Mouse (Mus musculus) kidney, embryonic 14.5 days (tissue): ENCODE data around the gene Zbtb43. TPM values are rescaled to one million over a fixed set of nuclear protein-coding genes. Genes with fewer than 3 reads are reported as not detected.

Experiments used
- ATAC-seq: fragments of 200-750 bp; cut with Nextera tagmentation; 2 replicates; pipeline ENCODE4 v1.8.0; 2017; ENCODE audit warnings: moderate number of reproducible peaks, mild to moderate bottlenecking, moderate TSS enrichment, moderate library complexity; ENCODE audit not compliant: low FRiP score, low TSS enrichment
- H3K27ac ChIP-seq: fragments of 300-500 bp; sonication (generic); 2 replicates; pipeline ENCODE4 v1.5.1; 2014; ENCODE audit warnings: low read depth, mild to moderate bottlenecking, low read length, moderate library complexity, mixed read lengths
- H3K27me3 ChIP-seq: fragments of 300-500 bp; sonication (generic); 2 replicates; pipeline ENCODE4 v1.6.1; 2014; ENCODE audit warnings: mild to moderate bottlenecking, low read length; ENCODE audit not compliant: control insufficient read depth, insufficient read depth
- H3K36me3 ChIP-seq: fragments of 300-500 bp; sonication (generic); 2 replicates; pipeline ENCODE4 v1.6.1; 2014; ENCODE audit warnings: low read length, mixed read lengths; ENCODE audit not compliant: control insufficient read depth, insufficient read depth
- H3K4me1 ChIP-seq: fragments of 300-500 bp; sonication (generic); 2 replicates; pipeline ENCODE4 v1.6.1; 2014; ENCODE audit warnings: low read length, mixed read lengths; ENCODE audit not compliant: control insufficient read depth, insufficient read depth
- H3K4me2 ChIP-seq: fragments of 300-500 bp; sonication (generic); replicated peaks from 2 replicates; pipeline ENCODE4 v1.6.1; 2014; ENCODE audit warnings: low read depth, mild to moderate bottlenecking, low read length
- H3K4me3 ChIP-seq: fragments of 300-500 bp; sonication (generic); 2 replicates; pipeline ENCODE4 v1.5.1; 2014; ENCODE audit warnings: mild to moderate bottlenecking, low read length
- H3K9ac ChIP-seq: fragments of 300-500 bp; sonication (generic); 2 replicates; pipeline ENCODE4 v1.6.1; 2014; ENCODE audit warnings: low read depth, mild to moderate bottlenecking, low read length, moderate library complexity
- H3K9me3 ChIP-seq: fragments of 300-500 bp; sonication (generic); 2 replicates; pipeline ENCODE4 v1.6.1; 2016; ENCODE audit warnings: low read length; ENCODE audit not compliant: control insufficient read depth
- WGBS: fragments of 180-500 bp; shearing (Covaris S2); extraction: QIAGEN DNeasy Blood & Tissue Kit; methylation state at CpG from one replicate; pipeline ENCODE4 v1.1.7; 2014; 5-methylcytosine and 5-hydroxymethylcytosine counted together
- polyA plus RNA-seq: library from polyadenylated mRNA; unstranded; fragments of >200 nt; fragmentation: Nextera tagmentation; extraction: Ambion mirVana; gene quantifications from 2 replicates; pipeline ENCODE4 v1.2.1, GENCODE M21; 2014

The Zbtb43 gene
- 11.8 and 25.5 TPM in 2 replicates for polyA plus RNA-seq

DNA sequence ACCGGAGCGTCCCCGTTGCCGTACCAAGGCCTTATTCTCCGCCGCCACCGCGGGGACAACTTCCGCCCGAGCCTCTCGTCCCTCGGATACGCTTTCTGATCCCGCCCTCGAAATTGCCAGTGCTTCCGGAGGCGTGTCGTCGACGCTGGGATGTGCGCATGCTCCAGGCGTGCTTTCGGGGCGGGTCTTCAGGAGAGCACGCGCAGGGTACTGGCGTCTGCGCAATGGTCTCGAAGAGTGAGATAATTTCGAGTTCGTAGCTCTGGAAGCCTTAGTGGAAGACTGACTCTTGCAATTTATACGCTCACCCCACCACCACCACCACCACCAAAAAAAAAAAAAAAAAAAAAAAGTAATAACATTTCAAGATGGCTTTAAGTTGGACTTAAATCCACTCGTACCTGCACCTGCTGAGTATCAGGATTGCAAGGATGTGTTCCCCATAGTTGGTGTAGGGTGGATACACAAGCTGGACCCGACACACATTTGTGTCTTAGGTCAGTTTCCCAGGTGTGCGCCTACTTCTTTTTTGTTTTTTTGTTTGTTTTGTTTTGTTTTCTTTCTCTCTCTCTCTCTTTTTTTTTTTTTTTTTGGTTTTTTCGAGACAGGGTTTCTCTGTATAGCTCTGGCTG is at the start of gene Zbtb43:
Gene Zbtb43 (minus strand): TSS at position 94 of the 632 bp plus-strand sequence.
- peak within 1 kb of the TSS; percentile 88 for H3K9ac ChIP-seq

DNA sequence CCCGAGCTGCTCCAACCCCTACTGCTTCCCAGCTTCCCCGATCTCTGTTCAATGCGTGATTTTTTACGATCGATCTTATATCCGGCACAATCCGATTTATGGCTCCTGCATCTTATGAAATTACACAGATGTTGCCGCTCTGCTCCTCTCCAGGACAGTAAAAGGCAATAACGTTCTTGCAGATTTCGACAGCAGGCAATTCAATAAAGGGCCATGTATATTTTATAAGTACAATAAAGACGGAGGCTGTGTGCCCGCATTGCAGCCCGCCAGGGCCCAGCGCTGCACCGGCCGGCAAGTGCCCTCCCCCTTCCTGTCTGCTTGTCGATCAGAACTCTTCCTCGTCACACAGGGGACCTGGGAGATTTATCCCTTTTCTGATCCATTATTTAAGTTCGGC is 47.5 kb upstream of the Zbtb43 start:
- Histone ChIP-seq H3K4me3 (no peak overlapping the region), H3K4me1 (no peaks in the 10 kb centered on the region), H3K36me3 (no peaks in the 10 kb centered on the region), H3K4me2 (no peak overlapping the region; the same call in 1 of the 2 replicates), H3K9me3 (no peaks in the 10 kb centered on the region), H3K27me3 (peaks cover 7% of the 10 kb centered on the region; the same call in 1 of the 2 replicates), H3K27ac (no peak overlapping the region), H3K9ac (no peak overlapping the region)
- ATAC-seq = no peak
- 37% methylated on average over 19 of the region's 19 CpGs for WGBS

More for the DNA sequence above, at the start of gene Zbtb43:
- Histone ChIP-seq H3K9me3 (no peaks in the 10 kb centered on the region), H3K27me3 (no peaks in the 10 kb centered on the region), H3K36me3 (peaks cover 7% of the 10 kb centered on the region; the same call in 1 of the 2 replicates), H3K27ac (peak within 1 kb of the TSS; percentile 65), H3K4me3 (peak within 1 kb of the TSS; percentile 94), H3K4me1 (peaks cover 15% of the 10 kb centered on the region), H3K4me2 (peak within 1 kb of the TSS; percentile 79)
- WGBS = 5% methylated on average over 36 of the region's 36 CpGs
- peak; percentile 97 for ATAC-seq

DNA sequence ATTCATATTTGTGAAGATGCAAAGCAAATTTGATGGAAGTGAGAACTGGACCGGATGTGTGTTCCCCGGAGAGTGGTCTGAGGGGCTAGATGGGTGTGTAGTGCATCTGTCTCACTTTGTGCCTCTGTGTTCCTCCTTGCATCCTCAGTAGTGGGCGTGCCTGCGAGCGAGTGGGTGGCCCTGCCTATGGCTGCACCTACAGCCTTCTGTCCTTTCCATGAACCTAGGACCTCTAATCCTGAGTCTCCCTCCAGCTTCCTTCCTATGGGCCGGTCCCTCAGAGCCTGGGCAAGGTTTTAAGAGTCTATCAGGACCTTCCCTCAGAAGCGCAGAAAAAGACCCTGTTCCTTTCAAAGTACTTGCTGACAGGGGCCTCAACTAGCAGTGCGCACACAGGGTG is 47.1 kb upstream of the Zbtb43 start:
- no peaks in the 10 kb centered on the region for H3K9me3 ChIP-seq
- no peak for ATAC-seq
- no peaks in the 10 kb centered on the region for H3K4me1 ChIP-seq
- H3K27ac ChIP-seq = no peak overlapping the region
- H3K4me3 ChIP-seq = no peak overlapping the region
- peaks cover 7% of the 10 kb centered on the region; the same call in 1 of the 2 replicates for H3K27me3 ChIP-seq
- H3K9ac ChIP-seq = no peak overlapping the region
- no peak overlapping the region for H3K4me2 ChIP-seq
- 72% methylated on average over 8 of the region's 8 CpGs for WGBS
- no peaks in the 10 kb centered on the region for H3K36me3 ChIP-seq

DNA sequence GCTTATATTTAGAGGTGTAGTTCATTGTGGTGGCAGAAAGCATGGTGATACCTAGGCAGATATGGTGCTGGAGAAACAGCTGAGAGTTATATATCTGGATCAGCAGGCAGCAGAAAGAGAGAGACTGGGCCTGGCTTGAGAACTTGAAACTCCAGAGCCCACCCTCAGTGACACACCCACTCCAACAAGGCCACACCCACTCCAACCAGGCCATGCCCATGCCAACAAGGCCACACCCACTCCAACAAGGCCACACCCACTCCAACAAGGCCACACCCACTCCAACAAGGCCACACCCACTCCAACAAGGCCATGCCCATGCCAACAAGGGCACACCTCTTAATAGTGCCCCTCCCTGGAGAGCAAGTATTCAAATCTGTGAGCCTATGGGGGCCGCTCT is 42.4 kb upstream of the Zbtb43 start:
- H3K27ac ChIP-seq = no peak overlapping the region
- 0 out of 2 replicates have a peak, but pooled peaks cover 2% of the 10 kb centered on the region for H3K27me3 ChIP-seq
- no peak overlapping the region for H3K9ac ChIP-seq
- no peak overlapping the region for H3K4me2 ChIP-seq
- WGBS = 96% methylated on average over 1 of the region's 1 CpGs
- H3K9me3 ChIP-seq = no peaks in the 10 kb centered on the region
- H3K36me3 ChIP-seq = no peaks in the 10 kb centered on the region
- no peaks in the 10 kb centered on the region for H3K4me1 ChIP-seq
- no peak for ATAC-seq
- no peak overlapping the region for H3K4me3 ChIP-seq

DNA sequence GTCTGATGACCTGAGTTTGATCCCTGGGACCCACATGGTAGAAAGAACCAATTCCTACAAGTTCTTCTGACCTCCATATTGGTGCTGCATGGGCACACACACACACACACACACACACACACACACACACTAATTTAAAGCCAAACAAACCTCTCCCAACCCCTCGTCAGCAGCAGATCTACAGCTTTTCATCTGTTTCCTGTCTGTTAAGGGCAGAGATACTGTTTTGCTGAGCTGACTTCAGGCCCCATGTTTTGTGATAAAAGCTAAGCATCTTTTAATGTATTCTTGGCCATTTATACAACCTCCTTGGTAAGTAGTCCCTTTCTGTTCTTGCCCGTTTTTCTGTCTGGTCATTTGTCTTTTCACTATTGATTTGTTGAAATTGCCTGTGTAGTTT is 34.2 kb upstream of the Zbtb43 start:
- Histone ChIP-seq H3K4me2 (no peak overlapping the region), H3K4me3 (no peak overlapping the region), H3K27ac (no peak overlapping the region), H3K36me3 (no peaks in the 10 kb centered on the region), H3K9me3 (peaks cover 11% of the 10 kb centered on the region), H3K9ac (no peak overlapping the region), H3K27me3 (no peaks in the 10 kb centered on the region), H3K4me1 (no peaks in the 10 kb centered on the region)
- ATAC-seq = no peak
- 45% methylated on average over 2 of the region's 2 CpGs for WGBS

DNA sequence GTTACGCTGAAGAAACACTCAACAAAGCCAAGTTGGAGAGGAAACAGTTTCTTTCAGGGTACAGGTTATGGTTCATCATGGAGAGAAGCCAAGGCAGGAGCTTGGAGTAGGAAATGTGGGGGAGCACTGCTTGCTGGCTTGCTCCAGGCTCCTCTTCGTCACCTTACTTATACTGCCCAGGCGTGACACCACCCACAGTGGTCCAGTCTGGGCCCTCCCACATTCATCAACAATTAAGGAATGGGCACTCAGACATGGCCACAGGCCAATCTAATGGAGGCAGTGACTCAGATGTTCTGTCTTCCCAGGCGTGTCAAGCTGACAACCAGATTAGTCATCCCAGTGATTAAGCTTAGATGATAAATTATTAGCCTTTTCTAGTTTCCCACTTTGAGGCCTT is 29.9 kb upstream of the Zbtb43 start:
- no peak overlapping the region for H3K4me3 ChIP-seq
- ATAC-seq = no peak
- no peak overlapping the region for H3K27ac ChIP-seq
- no peak overlapping the region for H3K9ac ChIP-seq
- H3K36me3 ChIP-seq = no peaks in the 10 kb centered on the region
- no peaks in the 10 kb centered on the region for H3K4me1 ChIP-seq
- no peaks in the 10 kb centered on the region for H3K27me3 ChIP-seq
- peaks cover 11% of the 10 kb centered on the region for H3K9me3 ChIP-seq
- whole genome bisulfite sequencing = 68% methylated on average over 4 of the region's 4 CpGs
- no peak overlapping the region for H3K4me2 ChIP-seq

GRCm38 (mm10) chr2:33495654-33496053 is 27.3 kb upstream of the Zbtb43 start:
- no peak for ATAC-seq

DNA sequence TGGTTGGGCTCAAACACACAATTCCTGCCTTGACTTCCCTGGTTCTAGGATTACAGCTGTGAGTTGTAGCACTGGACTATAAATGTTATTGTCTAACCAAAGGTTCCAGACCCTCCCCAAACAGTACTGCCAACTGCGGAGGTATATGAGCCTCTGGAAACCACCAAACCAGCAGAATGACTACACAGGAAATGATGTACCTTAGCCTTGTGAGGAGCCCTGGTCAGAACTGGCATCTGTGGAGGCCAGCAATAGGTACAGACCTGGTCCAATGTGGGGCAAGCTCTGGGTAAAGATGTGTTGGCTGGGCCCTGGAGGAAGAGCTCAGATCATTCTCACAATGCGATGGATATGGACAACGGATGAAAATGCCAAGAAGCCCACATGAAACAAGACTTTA is 23.7 kb upstream of the Zbtb43 start:
- no peak overlapping the region for H3K27ac ChIP-seq
- H3K4me2 ChIP-seq = no peak overlapping the region
- no peak overlapping the region for H3K4me3 ChIP-seq
- no peaks in the 10 kb centered on the region for H3K9me3 ChIP-seq
- ATAC-seq = no peak
- no peaks in the 10 kb centered on the region for H3K36me3 ChIP-seq
- 90% methylated on average over 3 of the region's 3 CpGs for WGBS
- no peaks in the 10 kb centered on the region for H3K27me3 ChIP-seq
- no peak overlapping the region for H3K9ac ChIP-seq
- no peaks in the 10 kb centered on the region for H3K4me1 ChIP-seq

More at GRCm38 (mm10) chr2:33495654-33496053, 27.3 kb upstream of the Zbtb43 start:
- Histone ChIP-seq H3K4me1 (no peaks in the 10 kb centered on the region), H3K27me3 (no peaks in the 10 kb centered on the region), H3K4me3 (no peak overlapping the region), H3K36me3 (no peaks in the 10 kb centered on the region), H3K4me2 (no peak overlapping the region), H3K9ac (no peak overlapping the region), H3K27ac (no peak overlapping the region), H3K9me3 (peaks cover 11% of the 10 kb centered on the region)
- WGBS = 47% methylated on average over 3 of the region's 3 CpGs

DNA sequence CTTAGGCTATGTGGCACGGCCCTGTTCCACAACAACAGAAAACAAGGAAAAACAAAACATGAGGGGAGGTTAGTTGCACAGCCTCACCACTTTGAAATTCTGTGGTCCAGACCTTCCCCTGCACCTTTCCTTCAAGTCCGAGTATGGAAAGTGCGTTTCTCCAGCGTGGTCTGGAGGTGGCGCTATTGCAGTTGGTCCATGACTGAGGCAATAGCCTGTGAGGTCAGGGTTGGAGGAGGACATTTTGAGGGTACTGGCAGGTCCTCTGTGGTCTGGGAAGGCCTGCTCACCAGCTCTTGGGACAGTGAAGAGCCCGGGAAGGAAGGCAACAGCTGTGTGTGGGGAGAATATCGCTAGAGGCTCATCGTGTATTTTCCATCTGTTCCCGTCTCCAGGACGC is 21.2 kb upstream of the Zbtb43 start:
- H3K27me3 ChIP-seq = no peaks in the 10 kb centered on the region
- no peak overlapping the region for H3K4me2 ChIP-seq
- no peak for ATAC-seq
- no peak overlapping the region for H3K4me3 ChIP-seq
- no peak overlapping the region for H3K9ac ChIP-seq
- H3K36me3 ChIP-seq = no peaks in the 10 kb centered on the region
- no peaks in the 10 kb centered on the region for H3K9me3 ChIP-seq
- H3K27ac ChIP-seq = no peak overlapping the region
- 65% methylated on average over 10 of the region's 10 CpGs for WGBS
- no peaks in the 10 kb centered on the region for H3K4me1 ChIP-seq
